Mouse (Mus musculus) heart, adult 11 months (tissue): ENCODE data around the gene Pdc.
"Not testable (repeated sequence)": the region's sequence is repeated elsewhere in the genome, so short reads cannot be mapped to it uniquely, and the experiment has no call there.

Source experiments
- DNase-seq: peaks from one replicate; pipeline ENCODE4 v3.0.0; 2022

Pdc gene

DNA sequence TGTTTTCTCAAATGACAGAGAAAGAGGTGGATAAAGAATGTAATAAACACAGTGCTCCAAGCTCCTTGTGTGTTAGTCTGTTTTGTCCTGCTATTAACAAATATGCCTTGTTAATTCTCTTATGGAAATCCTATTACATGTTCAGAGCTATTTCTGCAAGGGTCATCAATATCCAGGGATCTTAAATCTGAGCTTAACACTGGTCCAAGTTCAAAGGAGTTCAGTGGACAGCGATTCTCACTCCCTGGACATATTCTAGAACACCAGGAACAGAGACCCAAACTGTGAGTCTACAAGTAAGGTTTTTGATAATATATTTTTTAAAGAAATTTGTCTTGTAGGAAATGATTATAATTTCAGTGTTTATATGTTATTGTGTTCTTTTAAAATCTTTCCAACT is at the start of gene Pdc:
TSS of gene Pdc (plus strand) at position 213 of the 400 bp plus-strand sequence.
- no peak for DNase-seq

DNA sequence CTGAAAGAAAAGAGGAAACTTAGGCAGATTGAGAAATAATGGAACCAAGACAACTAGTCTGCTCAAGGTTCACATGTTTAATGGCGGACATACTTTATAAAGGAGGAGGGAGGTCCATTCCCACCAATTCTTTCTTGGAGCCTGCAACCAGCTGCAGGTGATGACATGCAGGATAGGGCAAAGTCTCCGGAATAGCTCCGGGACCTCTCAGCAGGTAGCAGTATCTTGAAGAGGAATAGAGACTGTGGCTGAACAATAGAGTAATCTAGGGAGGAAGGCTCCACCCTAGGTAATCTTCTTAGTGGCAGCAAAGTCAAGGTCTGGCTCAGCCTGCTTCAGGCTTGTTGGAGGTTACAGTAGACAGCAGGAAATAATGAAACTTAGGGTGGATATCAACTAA is 25.2 kb upstream of the Pdc start:
- not testable (repeated sequence) for DNase-seq

DNA sequence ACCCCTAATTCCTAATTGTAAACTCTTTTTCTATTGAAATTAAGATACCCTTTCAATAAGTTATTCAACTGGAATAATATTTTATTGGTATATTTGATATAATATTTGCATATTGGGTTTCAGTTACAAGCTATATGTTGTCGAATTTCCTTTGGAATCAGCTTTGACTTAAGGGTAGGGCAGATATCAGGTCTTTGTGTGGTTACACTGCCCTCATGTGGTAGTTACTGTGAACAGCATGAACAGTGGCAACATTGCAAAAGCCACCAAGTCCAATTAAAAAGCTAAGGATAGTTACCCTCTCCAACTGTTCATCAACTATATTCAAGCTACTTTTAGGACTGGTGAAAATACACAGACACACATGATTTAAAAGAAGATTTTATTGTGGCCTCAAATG is 11.6 kb upstream of the Pdc start:
- no peak for DNase-seq

DNA sequence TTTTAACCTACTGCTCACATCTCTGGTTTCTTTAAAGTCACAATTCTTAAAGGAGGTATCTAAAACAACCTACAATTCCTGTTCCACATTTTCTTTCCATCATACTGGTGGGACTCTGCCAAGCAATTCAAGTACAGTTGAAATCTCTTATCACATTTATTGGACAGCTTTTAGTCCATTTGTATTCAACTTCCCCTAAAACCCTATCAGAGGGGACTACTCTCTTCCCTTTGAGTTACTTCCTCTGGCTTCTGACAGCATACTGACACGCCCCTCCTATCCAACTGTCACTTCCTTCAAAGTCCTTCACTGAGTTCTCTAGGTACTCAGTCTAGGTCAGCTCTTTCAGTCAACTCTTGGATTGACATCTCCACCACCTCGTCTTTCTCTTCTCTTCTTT is 15.9 kb downstream of the Pdc start:
- DNase-seq = no peak

DNA sequence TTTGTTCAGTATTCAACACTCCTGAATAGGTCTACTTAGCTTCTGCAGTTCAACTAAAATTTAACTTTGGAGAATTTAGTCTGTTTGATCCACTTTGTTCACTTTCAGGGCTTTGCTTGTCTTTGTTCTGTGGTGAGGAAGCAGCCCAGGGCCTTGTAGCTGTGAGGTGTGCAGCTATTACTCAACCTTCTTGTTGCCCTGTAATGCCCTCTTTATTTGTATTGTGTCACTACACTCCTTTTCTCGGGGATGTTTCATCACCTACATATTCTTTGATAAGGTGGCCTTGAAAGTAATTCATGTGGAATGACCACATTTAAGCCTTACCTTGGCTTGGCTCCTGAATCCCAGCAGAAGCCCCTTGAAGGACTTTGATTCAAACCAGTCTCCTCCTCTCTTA is 41.6 kb downstream of the Pdc start:
- no peak for DNase-seq

DNA sequence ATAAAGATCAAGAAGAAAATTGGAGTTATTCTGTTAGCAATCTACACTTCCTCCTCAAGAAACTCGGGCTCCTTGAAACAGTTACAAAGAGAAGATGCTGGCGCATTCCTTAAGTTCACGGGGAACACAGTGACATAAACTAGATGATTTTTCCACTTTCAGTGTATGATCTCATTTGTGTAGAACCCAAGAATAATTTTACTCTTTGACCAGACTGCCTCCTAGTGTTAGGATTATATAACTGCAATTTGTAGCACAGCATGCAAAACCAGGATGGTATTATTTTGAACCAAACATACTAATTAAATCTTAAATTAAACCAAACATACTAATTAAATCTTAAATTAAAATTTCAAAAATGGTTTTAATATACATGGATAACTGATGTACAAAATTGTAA is 53.7 kb downstream of the Pdc start:
- no peak for DNase-seq

DNA sequence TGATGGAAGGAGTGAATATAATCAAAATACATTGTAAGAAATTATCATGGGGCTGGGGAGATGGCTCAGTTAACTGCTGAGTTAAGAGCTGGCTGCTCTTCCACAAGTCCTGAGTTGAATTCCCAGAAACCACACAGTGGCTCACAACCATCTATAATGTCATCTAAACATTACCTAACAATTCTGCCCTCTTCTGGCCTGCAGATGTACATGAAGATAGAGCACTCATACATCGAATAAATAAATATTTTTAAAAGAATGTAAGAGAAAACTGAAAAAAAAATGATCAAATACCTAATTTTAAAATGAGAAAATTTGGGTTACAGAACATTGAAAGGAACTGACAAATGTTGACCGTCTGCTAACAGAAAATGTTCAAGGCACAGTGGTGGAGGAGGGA is 55.0 kb downstream of the Pdc start:
- DNase-seq = no peak
